Mouse (Mus musculus): ENCODE data around the gene Hoxa5.

Hoxa5 gene

DNA sequence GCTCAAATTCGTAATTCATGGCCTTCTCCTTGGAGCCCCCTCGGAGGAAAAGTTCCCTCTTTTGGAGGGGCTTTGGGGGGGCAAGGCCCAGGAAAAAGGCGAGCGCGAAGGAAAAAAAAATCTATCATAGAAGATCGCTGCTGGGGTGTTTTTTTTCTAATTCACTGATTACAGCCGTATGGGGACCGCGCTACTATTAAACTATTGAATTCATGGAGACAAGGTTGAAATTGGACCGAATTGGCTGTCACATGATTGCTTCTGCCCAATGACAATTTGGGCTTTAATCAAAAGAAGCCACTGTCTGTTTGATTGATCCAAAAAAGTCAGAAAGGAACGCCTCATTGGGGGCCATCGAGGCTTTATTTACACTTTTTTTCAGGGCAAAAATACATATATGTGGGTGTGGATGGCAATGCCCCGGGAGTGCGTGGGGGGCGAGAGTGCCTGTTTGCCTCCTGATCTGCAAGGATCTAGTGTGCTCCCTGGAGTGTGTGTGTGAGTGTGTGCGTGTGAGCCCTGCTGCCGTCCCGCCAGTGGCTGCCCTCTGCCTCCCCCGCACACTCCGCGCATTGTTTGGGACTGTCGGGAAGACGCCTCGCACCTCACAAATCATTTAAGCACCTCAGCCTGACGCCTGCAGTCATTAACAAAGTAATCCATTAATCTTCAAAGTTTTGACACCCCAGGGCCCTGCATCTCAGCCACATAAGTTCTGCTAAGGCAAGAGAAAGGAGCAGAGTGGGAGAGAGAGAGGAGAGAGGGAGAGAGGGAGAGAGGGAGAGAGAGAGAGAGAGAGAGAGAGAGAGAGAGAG is 39.6 kb downstream of the Hoxa5 start, which contains the start of gene Hoxa2:
Gene Hoxa2, minus strand, starts transcription at position 206 of the 815 bp plus-strand sequence.
- peak; percentile 90 for DNase-seq (ENCODE audit: low read depth, low spot score)

DNA sequence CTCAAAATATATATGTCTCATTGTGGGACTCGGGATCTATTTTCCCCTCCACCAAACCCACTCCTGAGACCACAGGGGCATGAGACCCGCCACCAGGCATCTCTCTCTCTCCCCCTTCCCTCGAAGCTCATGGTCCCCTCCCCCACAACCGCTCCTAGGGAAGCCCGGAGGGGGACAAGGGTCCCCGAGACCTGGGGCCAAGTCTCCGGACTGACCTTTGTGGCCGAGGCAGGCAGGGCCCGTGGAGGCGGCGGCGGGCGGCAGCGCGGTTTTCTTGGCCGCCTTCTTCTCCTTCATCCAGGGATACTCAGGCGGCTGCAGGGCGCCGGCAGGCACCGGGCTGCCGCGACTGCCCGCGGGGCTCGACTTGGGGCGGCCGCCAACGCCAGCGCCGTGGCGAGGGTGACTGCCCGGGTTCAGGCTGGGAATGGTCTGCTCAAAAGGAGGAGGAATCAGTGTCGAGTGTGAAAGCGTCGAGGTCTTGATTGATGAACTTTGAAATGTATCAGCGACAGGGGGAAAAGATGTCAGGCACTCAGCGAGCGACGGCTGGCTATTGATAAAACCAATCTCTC is 40.2 kb downstream of the Hoxa5 start:
- DNase-seq (ENCODE audit: low read depth, low spot score) = peak; percentile 69

DNA sequence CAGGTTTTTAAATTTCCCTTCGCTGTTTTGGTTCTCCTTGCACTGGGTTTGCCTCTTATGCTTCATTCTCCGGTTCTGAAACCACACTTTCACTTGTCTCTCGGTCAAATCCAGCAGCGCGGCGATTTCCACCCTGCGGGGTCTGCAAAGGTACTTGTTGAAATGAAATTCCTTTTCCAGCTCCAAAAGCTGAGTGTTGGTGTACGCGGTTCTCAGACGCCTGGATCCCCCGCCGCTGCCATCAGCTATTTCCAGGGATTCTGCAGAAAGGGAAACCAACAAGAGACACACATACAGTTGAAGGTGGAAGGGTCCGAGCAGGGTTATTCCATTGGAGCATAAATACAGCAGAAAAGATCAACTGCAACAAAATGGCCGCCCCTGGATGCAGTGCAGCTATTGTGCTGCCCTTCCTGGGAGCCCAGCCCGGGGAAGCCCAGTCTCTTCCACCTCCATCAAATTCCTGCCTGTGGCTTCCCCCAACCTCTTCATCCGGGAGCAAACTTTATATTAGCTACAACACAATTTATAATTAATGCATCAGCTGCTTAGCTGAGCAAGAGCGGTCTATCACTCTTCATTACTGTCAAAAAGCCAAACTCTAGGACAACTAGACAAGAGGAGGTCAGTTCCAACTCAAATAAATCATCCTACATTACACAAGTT is 40.9 kb downstream of the Hoxa5 start:
- peak; percentile 80 for DNase-seq (ENCODE audit: low read depth, low spot score)

DNA sequence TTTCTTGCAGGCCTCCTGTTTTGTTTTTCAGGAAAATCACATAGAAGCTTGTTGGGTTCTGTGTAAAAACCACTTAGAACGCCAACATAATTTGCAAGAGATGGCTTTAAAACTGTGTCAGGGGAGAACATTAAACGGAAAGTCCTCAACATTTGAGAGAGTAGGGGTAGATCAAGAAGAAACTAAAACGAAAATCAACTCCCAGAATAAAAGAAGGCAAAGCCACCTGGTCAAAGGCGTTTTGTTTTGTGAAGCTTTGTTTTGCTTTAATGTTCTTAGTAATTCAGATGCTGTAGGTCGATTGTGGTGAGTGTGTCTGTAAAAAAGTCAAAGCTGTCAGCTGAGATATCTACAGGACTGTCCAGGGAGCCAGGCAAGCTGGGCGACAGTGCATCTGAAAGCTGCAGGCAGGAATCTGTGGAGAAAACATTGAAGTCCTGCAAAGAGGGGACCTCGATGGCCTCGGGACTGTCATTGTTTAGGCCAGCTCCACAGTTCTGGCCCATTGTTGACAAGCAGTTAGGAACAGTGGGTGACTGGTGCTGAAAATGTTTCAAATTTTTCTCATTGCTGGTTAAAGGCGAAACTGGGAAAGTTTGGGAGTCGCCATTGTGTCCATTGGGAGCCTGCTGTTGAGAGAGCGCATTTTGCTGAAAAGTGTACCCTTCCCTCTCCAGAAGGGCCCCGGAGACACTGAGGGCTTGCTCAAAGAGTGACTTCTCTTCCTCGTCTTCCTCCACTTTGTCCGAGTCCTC is 41.6 kb downstream of the Hoxa5 start:
- DNase-seq (ENCODE audit: low read depth, low spot score) = peak; percentile 62

DNA sequence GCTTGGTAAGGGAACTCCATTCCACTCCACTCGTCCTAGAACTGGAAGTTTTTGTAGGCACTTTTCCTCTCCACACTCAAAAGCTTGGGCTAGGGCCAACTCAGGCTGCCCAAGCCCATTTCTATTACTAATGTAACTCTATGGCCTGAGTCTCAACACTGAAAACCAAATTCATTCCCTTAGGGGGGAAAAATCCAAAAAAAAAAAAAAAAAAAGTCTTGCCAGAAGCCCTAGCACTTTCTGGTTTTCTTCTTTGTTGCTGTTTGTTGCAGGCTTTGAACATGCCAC is 42.4 kb downstream of the Hoxa5 start:
- no peak for DNase-seq (ENCODE audit: low read depth, low spot score)

DNA sequence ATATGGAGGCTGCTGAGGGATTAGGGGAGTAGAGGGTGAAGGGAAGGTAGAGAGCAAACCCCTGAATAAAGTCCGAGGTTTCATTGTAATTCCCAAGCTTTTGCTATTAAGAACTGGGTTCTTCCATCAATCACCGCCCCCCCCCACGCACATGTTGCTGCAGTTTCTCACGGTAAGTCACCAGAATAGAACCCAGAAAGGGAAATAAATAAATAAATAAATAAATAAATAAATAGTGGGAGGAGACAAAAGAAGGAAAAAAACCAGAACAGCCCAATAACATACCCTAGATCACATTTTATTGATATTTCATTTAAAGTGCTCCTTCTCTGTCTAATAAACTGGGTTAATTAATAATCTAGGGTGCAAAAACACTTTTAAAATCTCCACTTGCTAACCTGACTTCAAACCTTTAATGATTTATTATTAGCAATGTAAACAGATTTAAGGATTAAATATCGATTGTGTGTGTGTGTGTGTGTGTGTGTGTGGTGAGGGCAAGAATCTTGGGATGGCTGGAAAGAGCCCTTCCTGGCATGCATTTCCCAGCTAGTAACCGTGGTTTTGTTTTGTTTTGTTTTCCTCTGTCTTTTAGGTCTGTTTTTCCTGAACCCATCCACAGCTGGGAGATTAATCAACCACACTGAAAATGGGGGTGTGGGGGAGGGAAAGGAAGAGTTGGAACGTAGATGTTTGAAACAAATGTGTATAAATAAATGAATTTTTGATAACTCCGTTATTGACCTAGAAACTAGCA is 42.9 kb downstream of the Hoxa5 start:
- peak; percentile 73 for DNase-seq (ENCODE audit: low read depth, low spot score)

DNA sequence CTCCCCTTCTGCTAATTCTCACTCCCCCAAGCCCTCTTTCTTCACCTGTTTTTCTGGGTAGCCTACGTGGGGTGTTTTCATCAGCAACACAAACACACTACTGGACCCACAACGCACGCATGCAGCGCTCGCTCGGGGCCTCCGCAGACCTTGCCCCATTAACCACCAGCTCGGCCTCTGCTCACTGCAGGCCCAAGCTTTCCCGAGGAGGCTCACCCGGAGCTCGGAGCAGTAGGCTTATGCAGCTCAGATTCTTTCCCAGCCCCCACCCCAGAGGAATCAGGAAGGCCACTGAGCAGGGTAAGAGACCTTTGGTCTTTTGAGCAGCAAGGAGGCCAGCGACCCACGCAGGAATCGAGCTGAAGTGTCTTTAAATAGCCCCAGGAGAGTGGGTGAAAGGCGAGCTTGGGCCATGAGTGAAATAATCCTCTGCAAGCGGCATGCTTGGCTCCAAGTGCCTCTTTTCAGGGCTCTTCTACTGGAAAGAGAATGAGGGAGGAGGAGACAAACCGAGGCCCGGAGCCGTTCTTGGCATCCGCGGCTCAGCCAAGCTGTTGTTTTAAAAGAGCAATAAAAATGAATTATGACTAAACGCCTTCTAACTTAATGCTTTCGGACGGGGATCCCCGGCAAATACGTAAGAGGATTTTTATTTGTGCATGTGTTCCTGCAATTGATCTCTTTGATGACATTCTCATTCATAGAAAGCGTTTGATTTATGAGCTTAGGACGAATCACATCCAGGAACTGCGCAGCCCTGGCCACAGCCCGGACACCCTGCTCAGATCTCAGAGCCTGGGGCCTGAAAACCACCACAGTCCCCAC is 43.7 kb downstream of the Hoxa5 start:
- peak; percentile 82 for DNase-seq (ENCODE audit: low read depth, low spot score)

DNA sequence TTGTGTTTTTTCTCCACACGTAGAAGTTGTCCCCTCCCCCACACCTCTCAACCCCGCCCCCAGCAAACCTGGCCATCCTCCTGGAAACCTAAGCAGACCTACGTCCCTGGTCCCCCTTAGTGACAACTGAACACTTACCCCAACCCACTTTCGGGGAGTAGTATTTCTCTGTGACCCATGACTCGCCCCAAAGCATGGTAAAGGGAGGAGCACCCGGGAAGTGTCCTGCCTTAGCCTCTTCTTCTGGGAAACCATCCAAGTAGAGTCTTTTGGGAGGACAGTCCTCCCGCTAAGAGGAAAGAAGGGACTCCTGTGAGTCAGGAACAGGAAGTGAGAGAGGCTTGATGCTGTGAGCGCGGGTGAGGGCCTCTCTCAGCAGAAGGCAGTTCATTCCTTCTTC is 44.4 kb downstream of the Hoxa5 start:
- peak; percentile 97 for DNase-seq (ENCODE audit: low read depth, low spot score)

DNA sequence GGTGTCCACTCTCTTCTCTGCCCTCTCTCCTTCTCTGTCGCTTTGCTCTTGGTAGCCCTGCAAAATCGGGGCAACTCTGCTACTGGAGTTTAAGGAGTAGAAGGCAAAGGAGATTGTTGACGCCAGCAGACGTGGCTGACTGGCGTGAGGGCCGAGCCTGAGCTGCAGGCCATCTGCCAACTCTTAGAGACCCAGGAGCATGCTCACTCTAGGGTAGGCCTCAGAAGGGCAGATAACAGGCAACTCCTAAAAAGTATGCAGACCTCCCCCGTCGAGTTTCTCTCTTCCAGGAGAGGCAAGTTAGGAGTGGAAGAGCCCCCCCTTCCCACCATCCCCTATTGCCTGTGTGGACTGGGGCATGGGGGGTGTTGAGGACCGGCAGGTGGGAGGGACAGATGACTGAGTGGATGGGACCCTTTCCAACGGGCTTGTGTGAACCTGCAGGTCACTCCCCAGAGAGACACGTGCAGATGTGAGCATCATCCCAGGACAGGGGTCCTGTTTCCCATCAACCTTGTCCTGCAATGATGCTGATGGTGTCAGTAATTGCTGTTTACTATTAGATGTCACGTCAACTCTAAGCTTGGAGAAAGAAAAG is 45.1 kb downstream of the Hoxa5 start:
- DNase-seq (ENCODE audit: low read depth, low spot score) = peak; percentile 87

DNA sequence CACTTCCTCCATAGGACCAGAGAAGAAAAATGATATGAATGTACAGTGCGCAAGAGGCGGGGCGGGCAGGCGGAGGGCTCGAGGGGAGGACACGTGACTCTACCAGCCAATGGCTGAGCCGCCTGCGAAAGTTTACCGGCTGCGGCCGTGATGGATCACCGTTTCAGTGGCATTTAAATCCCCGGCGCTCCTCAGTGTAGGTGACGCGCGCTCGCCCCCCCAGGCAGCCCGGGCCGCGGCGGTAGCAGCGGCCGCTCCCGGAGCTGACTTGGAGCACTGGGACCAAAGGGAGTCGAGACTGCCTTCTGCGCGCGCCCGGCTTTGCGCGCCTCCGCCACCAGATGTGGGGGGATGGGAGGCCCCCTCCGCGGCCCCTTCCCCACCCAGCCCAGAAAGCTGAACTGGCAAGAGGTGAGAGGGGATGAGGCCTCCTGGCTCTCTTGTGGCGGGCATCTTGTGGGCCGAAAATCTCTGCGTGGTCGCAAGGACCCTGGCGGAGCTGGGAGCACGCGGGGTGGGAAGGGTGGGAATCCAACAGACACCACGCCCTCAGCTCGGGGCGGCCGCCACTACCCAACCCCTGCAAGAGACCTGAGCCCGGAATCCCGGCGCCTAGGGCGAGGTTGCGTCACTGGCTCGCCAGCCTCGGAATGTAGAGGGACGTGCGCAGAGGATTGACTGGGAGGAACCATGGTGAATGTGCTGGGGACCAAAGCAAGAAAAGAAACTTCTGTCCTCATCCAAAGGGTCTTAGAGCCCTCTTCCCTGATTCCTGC is 45.9 kb downstream of the Hoxa5 start, which contains the start of gene Hoxa1:
Gene Hoxa1, minus strand, starts transcription at position 42 of the 776 bp plus-strand sequence.
- peak; percentile 97 for DNase-seq (ENCODE audit: low read depth, low spot score)

DNA sequence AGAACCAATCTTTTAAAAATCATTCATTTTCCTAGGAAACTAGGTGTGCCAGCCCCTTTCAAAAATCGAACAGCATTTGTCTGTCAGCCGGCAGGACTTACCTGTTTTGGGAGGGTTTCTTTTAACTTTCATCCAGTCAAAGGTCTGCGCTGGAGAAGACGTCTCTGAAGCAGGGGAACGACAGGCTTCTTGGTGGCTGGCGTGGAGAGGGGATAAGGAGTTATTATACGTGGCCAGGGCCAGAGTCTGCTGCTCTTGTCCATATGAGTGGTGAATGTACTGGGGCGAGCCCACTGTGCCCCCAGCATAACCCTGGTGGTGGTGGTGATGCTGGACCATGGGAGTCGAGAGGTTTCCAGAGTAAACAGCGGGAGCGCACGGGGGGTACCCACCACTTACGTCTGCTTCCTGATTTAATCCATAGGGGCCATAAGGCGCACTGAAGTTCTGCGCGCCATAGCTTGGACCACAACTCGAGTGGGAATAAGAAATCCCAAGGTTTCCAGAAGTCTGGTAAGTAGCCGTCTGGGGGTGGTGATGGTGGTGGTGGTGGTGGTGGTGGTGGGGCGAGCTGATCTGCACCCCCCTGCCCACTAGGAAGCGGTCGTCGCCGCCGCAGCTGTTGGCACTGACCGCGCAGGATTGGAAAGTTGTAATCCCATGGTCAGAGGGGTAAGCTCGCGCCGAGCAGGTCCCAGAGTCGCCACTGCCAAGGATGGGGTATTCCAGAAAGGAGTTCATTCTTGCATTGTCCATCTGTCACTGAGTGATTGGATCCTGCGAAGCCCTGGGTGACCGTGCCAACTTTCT is 46.7 kb downstream of the Hoxa5 start:
- DNase-seq (ENCODE audit: low read depth, low spot score) = no peak

DNA sequence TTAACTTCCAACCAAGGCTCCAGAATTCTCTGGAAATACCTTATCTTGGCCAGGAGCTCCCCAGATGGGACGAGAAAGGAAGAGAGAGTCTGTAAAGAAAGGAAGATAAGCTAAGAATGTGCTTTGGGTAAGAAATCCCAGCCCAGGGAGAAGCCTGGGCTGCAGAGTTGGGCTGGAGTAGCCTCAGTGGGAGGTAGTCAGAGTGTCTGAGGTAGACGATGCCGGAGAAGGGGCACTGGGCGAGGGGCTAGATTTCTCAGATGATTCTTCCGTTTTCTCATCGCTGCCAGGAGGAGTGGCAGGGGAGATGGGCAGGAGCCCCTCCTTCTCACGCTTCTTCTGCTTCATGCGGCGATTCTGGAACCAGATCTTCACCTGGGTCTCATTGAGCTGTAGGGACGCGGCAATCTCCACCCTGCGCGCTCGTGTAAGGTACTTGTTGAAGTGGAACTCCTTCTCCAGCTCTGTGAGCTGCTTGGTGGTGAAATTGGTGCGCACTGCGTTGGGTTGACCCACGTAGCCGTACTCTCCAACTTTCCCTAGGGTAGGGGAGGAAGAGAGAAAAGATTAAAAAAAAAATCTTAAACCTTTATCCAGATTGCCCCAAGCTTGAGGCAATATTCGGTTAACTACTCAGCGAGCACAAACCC is 47.7 kb downstream of the Hoxa5 start:
- DNase-seq (ENCODE audit: low read depth, low spot score) = no peak

DNA sequence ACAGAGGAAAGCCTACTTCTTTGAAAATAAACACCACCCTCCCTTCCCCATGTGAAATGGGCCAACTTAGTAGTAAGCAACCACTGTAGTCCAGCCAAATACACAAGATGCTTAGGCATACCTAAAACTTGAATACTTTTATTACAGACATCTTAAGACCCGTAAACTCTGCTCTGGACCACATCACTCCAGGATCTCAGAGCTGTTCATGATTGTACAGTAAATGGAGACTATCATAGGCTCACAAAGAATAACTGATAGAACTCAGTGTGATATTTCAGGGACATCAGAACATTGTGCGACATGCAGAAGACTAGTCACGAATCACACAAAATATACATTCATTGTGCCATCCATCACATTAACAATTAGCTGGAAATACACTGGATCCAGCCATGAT is 48.9 kb downstream of the Hoxa5 start:
- no peak for DNase-seq (ENCODE audit: low read depth, low spot score)

DNA sequence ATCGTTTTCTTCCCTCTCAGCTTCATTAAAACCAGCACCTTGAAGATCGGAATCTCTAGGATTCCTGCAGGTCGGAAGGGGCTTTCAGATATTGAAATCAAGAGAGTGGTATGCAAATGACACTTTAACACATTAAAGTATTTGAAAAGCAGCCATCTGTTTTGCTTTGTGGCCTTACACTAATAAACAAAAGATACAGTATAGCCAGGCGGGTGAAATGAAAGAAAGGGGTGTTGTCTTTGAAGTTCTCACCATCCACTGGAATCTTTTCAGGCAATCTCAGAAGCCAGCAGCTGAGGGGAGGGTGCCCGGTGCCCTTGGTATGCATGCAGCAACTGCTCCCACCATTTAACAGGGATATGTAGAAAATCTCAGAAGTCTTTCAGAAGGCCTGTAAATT is 50.3 kb downstream of the Hoxa5 start:
- DNase-seq (ENCODE audit: low read depth, low spot score) = no peak

DNA sequence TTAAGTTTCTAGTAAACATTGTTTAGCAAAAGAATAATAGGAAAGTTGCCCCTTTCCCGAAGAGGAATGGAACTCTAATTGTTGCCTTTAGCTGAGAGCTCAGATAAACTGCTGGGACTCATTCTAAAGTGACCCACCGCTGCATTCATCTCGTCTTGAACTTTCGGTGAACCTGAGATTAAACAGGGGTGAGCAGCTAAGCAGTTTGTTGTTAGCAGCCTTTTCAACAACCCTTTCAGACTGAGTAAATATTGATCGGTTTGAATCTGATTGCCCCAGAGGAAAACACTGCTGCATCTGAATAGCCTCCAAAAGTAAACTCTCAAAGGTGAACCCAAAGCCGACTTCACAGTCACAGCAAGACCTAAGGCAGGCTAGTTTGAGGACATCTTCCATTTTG is 51.1 kb downstream of the Hoxa5 start:
- no peak for DNase-seq (ENCODE audit: low read depth, low spot score)

DNA sequence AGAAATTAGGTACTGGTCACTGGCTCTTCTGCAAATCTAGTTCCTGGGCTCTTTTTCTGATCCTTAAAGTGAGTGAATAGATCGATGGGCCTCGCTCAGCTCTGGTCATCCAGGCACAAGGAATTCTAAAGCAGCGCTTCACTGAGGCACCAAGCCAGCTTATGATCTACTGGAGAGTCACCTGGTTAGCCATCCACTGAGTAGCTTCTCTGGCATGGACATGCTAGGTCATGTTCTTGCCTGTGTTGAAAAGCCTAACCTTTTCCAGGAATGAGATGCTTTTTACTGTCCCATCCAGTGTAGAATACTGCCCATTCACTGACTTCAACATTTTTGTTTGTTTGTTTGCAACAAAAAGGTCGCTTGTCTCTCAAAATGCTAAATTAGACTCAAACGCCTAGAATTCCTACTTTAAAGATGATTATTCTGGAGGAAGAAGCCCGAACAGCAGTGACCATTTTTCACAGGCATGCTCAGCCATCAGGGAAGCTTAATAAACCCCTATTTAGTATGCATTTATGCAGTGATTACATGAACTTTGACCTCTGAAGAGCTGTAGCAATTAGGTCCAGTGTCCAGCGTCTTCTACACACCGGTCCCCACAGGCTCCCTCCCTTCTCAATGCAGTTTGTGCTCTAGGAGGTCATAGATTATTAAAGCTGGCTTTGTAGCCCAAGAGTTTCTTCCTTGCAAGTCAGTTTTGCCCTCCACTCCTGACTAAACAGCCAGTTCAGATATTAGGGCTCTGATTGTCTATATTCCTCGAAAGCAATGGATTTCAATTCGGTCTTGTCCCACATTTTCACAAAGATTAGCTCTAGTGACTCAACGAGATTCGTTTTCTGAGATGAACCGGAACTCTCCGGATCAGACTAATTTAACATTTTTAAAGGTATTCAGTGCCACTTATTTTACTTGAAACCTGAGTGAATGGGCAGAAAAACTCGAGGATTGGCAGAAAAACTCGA is 51.9 kb downstream of the Hoxa5 start:
- no peak for DNase-seq (ENCODE audit: low read depth, low spot score)
